Mouse (Mus musculus): Measurements from ENCODE around the gene Cryzl1. TPM values are rescaled to one million over a fixed set of nuclear protein-coding genes. Genes with fewer than 3 reads are reported as not detected.

The Cryzl1 gene
- polyA plus RNA-seq, 1 experiment, result 16.7 TPM

- Histone ChIP-seq H3K36me3 (ENCODE audit: control insufficient read depth, insufficient read depth) (no peaks in the 10 kb centered on the region), H3K79me2 (ENCODE audit: control insufficient read depth, insufficient read depth) (peaks cover 84% of the 10 kb centered on the region), H3K27me3 (ENCODE audit: control insufficient read depth, insufficient read depth, insufficient read length) (no peaks in the 10 kb centered on the region), H3ac (ENCODE audit: control insufficient read depth, insufficient read length, low read depth) (no peak overlapping the region), H3K4me3 (ENCODE audit: insufficient read depth, poor library complexity, severe bottlenecking) (no peak overlapping the region), H3K79me3 (ENCODE audit: low read depth) (peaks cover 36% of the 10 kb centered on the region)
- TF ChIP-seq USF1 (IDR thresholded peaks at IDR 0.05; ENCODE audit: low read depth), result no peak
- no peak for TF ChIP-seq CEBPB (IDR thresholded peaks at IDR 0.05; ENCODE audit: low read depth)
- TF ChIP-seq MAX (IDR thresholded peaks at IDR 0.05), result no peak
- TF ChIP-seq MYOG (IDR thresholded peaks at IDR 0.05; ENCODE audit: control insufficient read depth, extremely low read depth, insufficient read length), result no peak
- TF ChIP-seq MYOD1 (IDR thresholded peaks at IDR 0.05; ENCODE audit: control insufficient read depth, insufficient read length, low read depth), result no peak
- TF ChIP-seq CTCF (IDR thresholded peaks at IDR 0.05; ENCODE audit: control insufficient read depth, insufficient read depth, insufficient read length), result no peak
- TF ChIP-seq FOSL1 (IDR thresholded peaks at IDR 0.05; ENCODE audit: insufficient read depth, low read length, poor library complexity, severe bottlenecking), result no peak
Observed at GRCm38 (mm10) chr16:91740184-91740917, 11.6 kb upstream of the Cryzl1 start.

- no peak overlapping the region for H3K4me3 ChIP-seq (ENCODE audit: insufficient read depth, poor library complexity, severe bottlenecking)
- no peak overlapping the region for H3ac ChIP-seq (ENCODE audit: control insufficient read depth, insufficient read length, low read depth)
- peaks cover 45% of the 10 kb centered on the region for H3K79me3 ChIP-seq (ENCODE audit: low read depth)
- no peaks in the 10 kb centered on the region for H3K36me3 ChIP-seq (ENCODE audit: control insufficient read depth, insufficient read depth)
- H3K79me2 ChIP-seq (ENCODE audit: control insufficient read depth, insufficient read depth), result peaks cover 84% of the 10 kb centered on the region
- H3K27me3 ChIP-seq (ENCODE audit: control insufficient read depth, insufficient read depth, insufficient read length), result no peaks in the 10 kb centered on the region
- TF ChIP-seq USF1 (IDR thresholded peaks at IDR 0.05; ENCODE audit: low read depth) (no peak), MYOD1 (IDR thresholded peaks at IDR 0.05; ENCODE audit: control insufficient read depth, insufficient read length, low read depth) (no peak), MAX (IDR thresholded peaks at IDR 0.05) (no peak), MYOG (IDR thresholded peaks at IDR 0.05; ENCODE audit: control insufficient read depth, extremely low read depth, insufficient read length) (no peak), CTCF (IDR thresholded peaks at IDR 0.05; ENCODE audit: control insufficient read depth, insufficient read depth, insufficient read length) (no peak), FOSL1 (IDR thresholded peaks at IDR 0.05; ENCODE audit: insufficient read depth, low read length, poor library complexity, severe bottlenecking) (no peak), CEBPB (IDR thresholded peaks at IDR 0.05; ENCODE audit: low read depth) (no peak)
Observed at GRCm38 (mm10) chr16:91738505-91738904, 9.7 kb upstream of the Cryzl1 start.

GRCm38 (mm10) chr16:91736046-91736816 is 7.5 kb upstream of the Cryzl1 start:
- Histone ChIP-seq H3K36me3 (ENCODE audit: control insufficient read depth, insufficient read depth) (no peaks in the 10 kb centered on the region), H3K79me3 (ENCODE audit: low read depth) (peaks cover 60% of the 10 kb centered on the region), H3ac (ENCODE audit: control insufficient read depth, insufficient read length, low read depth) (no peak overlapping the region), H3K4me3 (ENCODE audit: insufficient read depth, poor library complexity, severe bottlenecking) (no peak overlapping the region), H3K79me2 (ENCODE audit: control insufficient read depth, insufficient read depth) (peaks cover 99% of the 10 kb centered on the region), H3K27me3 (ENCODE audit: control insufficient read depth, insufficient read depth, insufficient read length) (no peaks in the 10 kb centered on the region)
- TF ChIP-seq CEBPB (IDR thresholded peaks at IDR 0.05; ENCODE audit: low read depth) (no peak), MAX (IDR thresholded peaks at IDR 0.05) (no peak), CTCF (IDR thresholded peaks at IDR 0.05; ENCODE audit: control insufficient read depth, insufficient read depth, insufficient read length) (no peak), USF1 (IDR thresholded peaks at IDR 0.05; ENCODE audit: low read depth) (no peak), FOSL1 (IDR thresholded peaks at IDR 0.05; ENCODE audit: insufficient read depth, low read length, poor library complexity, severe bottlenecking) (no peak), MYOG (IDR thresholded peaks at IDR 0.05; ENCODE audit: control insufficient read depth, extremely low read depth, insufficient read length) (no peak), MYOD1 (IDR thresholded peaks at IDR 0.05; ENCODE audit: control insufficient read depth, insufficient read length, low read depth) (no peak)

- Histone ChIP-seq H3K4me3 (ENCODE audit: insufficient read depth, poor library complexity, severe bottlenecking) (no peak overlapping the region), H3K79me3 (ENCODE audit: low read depth) (peaks cover 64% of the 10 kb centered on the region), H3K36me3 (ENCODE audit: control insufficient read depth, insufficient read depth) (no peaks in the 10 kb centered on the region), H3ac (ENCODE audit: control insufficient read depth, insufficient read length, low read depth) (no peak overlapping the region), H3K27me3 (ENCODE audit: control insufficient read depth, insufficient read depth, insufficient read length) (no peaks in the 10 kb centered on the region), H3K79me2 (ENCODE audit: control insufficient read depth, insufficient read depth) (peaks cover 99% of the 10 kb centered on the region)
- no peak for TF ChIP-seq MAX (IDR thresholded peaks at IDR 0.05)
- no peak for TF ChIP-seq CEBPB (IDR thresholded peaks at IDR 0.05; ENCODE audit: low read depth)
- no peak for TF ChIP-seq MYOD1 (IDR thresholded peaks at IDR 0.05; ENCODE audit: control insufficient read depth, insufficient read length, low read depth)
- TF ChIP-seq CTCF (IDR thresholded peaks at IDR 0.05; ENCODE audit: control insufficient read depth, insufficient read depth, insufficient read length), result no peak
- no peak for TF ChIP-seq MYOG (IDR thresholded peaks at IDR 0.05; ENCODE audit: control insufficient read depth, extremely low read depth, insufficient read length)
Observed at GRCm38 (mm10) chr16:91734771-91735170, 6.0 kb upstream of the Cryzl1 start.

GRCm38 (mm10) chr16:91732816-91733215 is 4.0 kb upstream of the Cryzl1 start:
- no peaks in the 10 kb centered on the region for H3K36me3 ChIP-seq (ENCODE audit: control insufficient read depth, insufficient read depth)
- H3ac ChIP-seq (ENCODE audit: control insufficient read depth, insufficient read length, low read depth), result no peak overlapping the region
- H3K79me3 ChIP-seq (ENCODE audit: low read depth), result peaks cover 59% of the 10 kb centered on the region
- H3K79me2 ChIP-seq (ENCODE audit: control insufficient read depth, insufficient read depth), result peaks cover 89% of the 10 kb centered on the region
- TF ChIP-seq FOSL1 (IDR thresholded peaks at IDR 0.05; ENCODE audit: insufficient read depth, low read length, poor library complexity, severe bottlenecking) (no peak), MYOD1 (IDR thresholded peaks at IDR 0.05; ENCODE audit: control insufficient read depth, insufficient read length, low read depth) (no peak), USF1 (IDR thresholded peaks at IDR 0.05; ENCODE audit: low read depth) (no peak), CEBPB (IDR thresholded peaks at IDR 0.05; ENCODE audit: low read depth) (no peak), MAX (IDR thresholded peaks at IDR 0.05) (no peak), CTCF (IDR thresholded peaks at IDR 0.05; ENCODE audit: control insufficient read depth, insufficient read depth, insufficient read length) (no peak), MYOG (IDR thresholded peaks at IDR 0.05; ENCODE audit: control insufficient read depth, extremely low read depth, insufficient read length) (no peak)
- H3K27me3 ChIP-seq (ENCODE audit: control insufficient read depth, insufficient read depth, insufficient read length), result no peaks in the 10 kb centered on the region
- H3K4me3 ChIP-seq (ENCODE audit: insufficient read depth, poor library complexity, severe bottlenecking), result no peak overlapping the region

All from C2C12 (cell line).